Mouse (Mus musculus): ENCODE data around the gene Pyroxd1.

- no peak for TF ChIP-seq EP300 (IDR thresholded peaks at IDR 0.05)
- TF ChIP-seq CTCF (IDR thresholded peaks at IDR 0.05), result no peak
Measured at GRCm38 (mm10) chr6:142386285-142387010, 41.0 kb downstream of the Pyroxd1 start.

All from lung, postnatal 0 days (tissue).